Mouse (Mus musculus) skeletal muscle tissue, adult 2 months (tissue): ENCODE data around the gene Ranbp3l.
A peak's percentile ranks its signal among the peaks of the same experiment; 100 is the strongest.

ENCODE experiments used
- DNase-seq: peaks from one replicate; pipeline ENCODE4 v3.0.0-alpha.2; 2012; ENCODE audit warnings: low read depth, low spot score

Gene Ranbp3l

GRCm38 (mm10) chr15:9070912-9071555, 103.3 kb downstream of the Ranbp3l start, which contains the start of gene Nadk2:
TSS of gene Nadk2 (plus strand) at chr15:9071260.
- peak; percentile 97 for DNase-seq

- no peak for DNase-seq
Measured at GRCm38 (mm10) chr15:9071556-9072544, 104.1 kb downstream of the Ranbp3l start.

GRCm38 (mm10) chr15:9072630-9073029, 104.9 kb downstream of the Ranbp3l start:
- DNase-seq: no peak

GRCm38 (mm10) chr15:9073067-9073608, 105.4 kb downstream of the Ranbp3l start:
- no peak for DNase-seq

GRCm38 (mm10) chr15:9073684-9074083, 105.9 kb downstream of the Ranbp3l start:
- no peak for DNase-seq

- no peak for DNase-seq
Measured at GRCm38 (mm10) chr15:9074139-9074538, 106.4 kb downstream of the Ranbp3l start.

- no peak for DNase-seq
Measured at GRCm38 (mm10) chr15:9074671-9075070, 106.9 kb downstream of the Ranbp3l start.

- DNase-seq: no peak
Measured at GRCm38 (mm10) chr15:9075608-9076200, 108.0 kb downstream of the Ranbp3l start.

GRCm38 (mm10) chr15:9078481-9079300, 110.9 kb downstream of the Ranbp3l start:
- no peak for DNase-seq

GRCm38 (mm10) chr15:9079626-9080025, 111.9 kb downstream of the Ranbp3l start:
- no peak for DNase-seq

- DNase-seq: no peak
Measured at GRCm38 (mm10) chr15:9080206-9080605, 112.5 kb downstream of the Ranbp3l start.

- DNase-seq: no peak
Measured at GRCm38 (mm10) chr15:9081294-9081693, 113.5 kb downstream of the Ranbp3l start.

- DNase-seq: no peak
Measured at GRCm38 (mm10) chr15:9082753-9083152, 115.0 kb downstream of the Ranbp3l start.

GRCm38 (mm10) chr15:9086813-9087212, 119.1 kb downstream of the Ranbp3l start:
- no peak for DNase-seq

GRCm38 (mm10) chr15:9087421-9087820, 119.7 kb downstream of the Ranbp3l start:
- DNase-seq: no peak

- DNase-seq: no peak
Measured at GRCm38 (mm10) chr15:9087895-9088682, 120.3 kb downstream of the Ranbp3l start.

GRCm38 (mm10) chr15:9088683-9089072, 120.9 kb downstream of the Ranbp3l start:
- no peak for DNase-seq

- DNase-seq: no peak
Measured at GRCm38 (mm10) chr15:9089136-9089720, 121.5 kb downstream of the Ranbp3l start.

- no peak for DNase-seq
Measured at GRCm38 (mm10) chr15:9090662-9091061, 122.9 kb downstream of the Ranbp3l start.
